Mouse (Mus musculus) kidney, adult 2 months (tissue): ENCODE results near the gene Vav3.

Experiments used
- CTCF ChIP-seq: fragments of 200-500 bp; conservative IDR thresholded peaks from 2 replicates; pipeline ENCODE4 v1.5.1; 2011; ENCODE audit warnings: low read depth, mild to moderate bottlenecking, control low read depth, low read length, moderate library complexity, mixed read lengths; ENCODE audit not compliant: insufficient read depth, insufficient read length
- POLR2A ChIP-seq: fragments of 200-500 bp; IDR thresholded peaks from one replicate; pipeline ENCODE4 v1.6.1; 2011; ENCODE audit warnings: low read depth, low read length, control low read depth

DNA sequence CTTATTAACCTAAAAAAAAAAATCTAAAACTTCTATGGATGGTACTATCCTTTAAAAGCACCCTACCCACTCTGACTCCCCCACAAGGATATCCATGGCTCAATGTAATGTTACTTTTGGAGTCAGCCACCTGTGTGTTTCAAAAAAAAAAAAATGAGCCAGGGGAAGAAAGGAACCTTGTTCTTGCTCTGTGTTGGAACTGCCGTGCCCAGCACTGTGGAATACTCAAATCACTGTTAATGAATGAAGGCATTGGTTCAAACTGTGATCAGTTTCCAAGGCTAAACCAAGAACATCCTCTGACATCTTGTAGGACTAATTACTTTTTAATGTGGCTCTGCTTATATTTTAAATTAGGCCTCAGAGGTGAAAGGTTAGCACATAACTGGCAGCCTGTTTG, 282.4 kb downstream of the Vav3 start:
- TF ChIP-seq CTCF (no peak), POLR2A (no peak)
